Mouse (Mus musculus): ENCODE measurements around the gene Cxcl2. TPM values are rescaled to one million over a fixed set of nuclear protein-coding genes. Genes with fewer than 3 reads are reported as not detected.

The Cxcl2 gene
- total RNA-seq, 2 experiments from 2014 or later = not detected

GRCm38 (mm10) chr5:90890519-90891463 lies 12.9 kb upstream of the Cxcl2 start, which contains the start of gene Cxcl1:
Cxcl1 (plus strand) TSS chr5:90891241.
- no peak for DNase-seq (ENCODE audit: low spot score in 2 of 2)
- intact Hi-C loops (cut with DNase I) = no loop called here

GRCm38 (mm10) chr5:90891464-90891813 lies 12.2 kb upstream of the Cxcl2 start:
- no peak for DNase-seq (ENCODE audit: low spot score in 2 of 2)
- intact Hi-C loops (cut with DNase I) = no loop called here

GRCm38 (mm10) chr5:90894231-90894630 lies 9.4 kb upstream of the Cxcl2 start:
- DNase-seq (ENCODE audit: low spot score in 2 of 2) = no peak

GRCm38 (mm10) chr5:90897429-90897828 lies 6.2 kb upstream of the Cxcl2 start:
- intact Hi-C loops (cut with DNase I) = no loop called here
- no peak for DNase-seq (ENCODE audit: low spot score in 2 of 2)

More at GRCm38 (mm10) chr5:90894231-90894630, 9.4 kb upstream of the Cxcl2 start:
- intact Hi-C loops (cut with DNase I) = no loop called here

GRCm38 (mm10) chr5:90899308-90899707 lies 4.4 kb upstream of the Cxcl2 start:
- intact Hi-C loops (cut with DNase I) = no loop called here
- no peak for DNase-seq (ENCODE audit: low spot score in 2 of 2)

- intact Hi-C loops (cut with DNase I) = loop anchor here (5.0 kb wide), 1 partner anchor 238 kb away; no protein-coding TSS in a partner anchor
- no peak for DNase-seq (ENCODE audit: low spot score in 2 of 2)
These were observed 3.5 kb upstream of the Cxcl2 start for GRCm38 (mm10) chr5:90900147-90900546.

GRCm38 (mm10) chr5:90900688-90901087 lies 3.0 kb upstream of the Cxcl2 start:
- intact Hi-C loops (cut with DNase I) = loop anchor here (5.0 kb wide), 1 partner anchor 238 kb away; no protein-coding TSS in a partner anchor
- no peak for DNase-seq (ENCODE audit: low spot score in 2 of 2)

- intact Hi-C loops (cut with DNase I) = loop anchor here (5.0 kb wide), 1 partner anchor 240 kb away; no protein-coding TSS in a partner anchor
- DNase-seq (ENCODE audit: low spot score in 2 of 2) = no peak
These were observed 1.1 kb upstream of the Cxcl2 start for GRCm38 (mm10) chr5:90902380-90903260.

- DNase-seq (ENCODE audit: low spot score in 2 of 2) = peak; percentile 56 to 81
- intact Hi-C loops (cut with DNase I) = no loop called here
These were observed 5.3 kb downstream of the Cxcl2 start for GRCm38 (mm10) chr5:90908983-90909382.

- no peak for DNase-seq (ENCODE audit: low spot score in 2 of 2)
- intact Hi-C loops (cut with DNase I) = no loop called here
These were observed 15.8 kb downstream of the Cxcl2 start for GRCm38 (mm10) chr5:90919495-90919894.

GRCm38 (mm10) chr5:90922958-90923357 lies 19.3 kb downstream of the Cxcl2 start:
- DNase-seq (ENCODE audit: low spot score in 2 of 2) = no peak
- intact Hi-C loops (cut with DNase I) = loop anchor here (5.0 kb wide), 1 partner anchor 261 kb away; no protein-coding TSS in a partner anchor

GRCm38 (mm10) chr5:90930546-90930945 lies 26.9 kb downstream of the Cxcl2 start:
- intact Hi-C loops (cut with DNase I) = no loop called here
- DNase-seq (ENCODE audit: low spot score in 2 of 2) = no peak

GRCm38 (mm10) chr5:90930971-90931851 lies 27.5 kb downstream of the Cxcl2 start, which contains the start of gene Mthfd2l:
Mthfd2l (plus strand) TSS chr5:90931117.
- intact Hi-C loops (cut with DNase I) = no loop called here
- DNase-seq (ENCODE audit: low spot score in 2 of 2) = peak; percentile 74 to 76

GRCm38 (mm10) chr5:90931911-90932310 lies 28.2 kb downstream of the Cxcl2 start:
- intact Hi-C loops (cut with DNase I) = no loop called here
- DNase-seq (ENCODE audit: low spot score in 2 of 2) = no peak

GRCm38 (mm10) chr5:90936706-90937105 lies 33.0 kb downstream of the Cxcl2 start:
- no peak for DNase-seq (ENCODE audit: low spot score in 2 of 2)
- intact Hi-C loops (cut with DNase I) = no loop called here

- DNase-seq (ENCODE audit: low spot score in 2 of 2) = no peak
- intact Hi-C loops (cut with DNase I) = no loop called here
These were observed 41.8 kb downstream of the Cxcl2 start for GRCm38 (mm10) chr5:90945453-90945852.

- DNase-seq (ENCODE audit: low spot score in 2 of 2) = no peak
- intact Hi-C loops (cut with DNase I) = no loop called here
These were observed 45.8 kb downstream of the Cxcl2 start for GRCm38 (mm10) chr5:90949499-90949898.

- intact Hi-C loops (cut with DNase I) = loop anchor here (2.0 kb wide), 1 partner anchor 357 kb away; no protein-coding TSS in a partner anchor
- peak; percentile 78 to 85 for DNase-seq (ENCODE audit: low spot score in 2 of 2)
These were observed 47.8 kb downstream of the Cxcl2 start for GRCm38 (mm10) chr5:90951475-90951874.

Measured in left cerebral cortex, postnatal 14 days (tissue).